Mouse (Mus musculus): ENCODE measurements at regions not wholly inside any gene's neighbourhood (a gene's known extent, or its start where the extent isn't known, plus 50 kb on each side); places are given as distances from the start of the nearest gene placed in this dataset.

- TF ChIP-seq CTCF (conservative IDR thresholded peaks at IDR 0.05; ENCODE audit: insufficient read depth, insufficient read length, low read depth, low read length), result no peak
- TF ChIP-seq POLR2A (IDR thresholded peaks at IDR 0.05; ENCODE audit: low read depth, low read length), result no peak
Observed at GRCm38 (mm10) chr12:77894238-77894637, 299.8 kb upstream of the Gm6657 start.
